Mouse (Mus musculus) liver, embryonic 14.5 days (tissue): Measurements from ENCODE around the gene Naa38.

Source experiments
- CTCF ChIP-seq: IDR thresholded peaks from 2 replicates; pipeline ENCODE4 v1.5.1; 2016; ENCODE audit warnings: antibody characterized with exemption, low read depth, control low read depth
- EP300 ChIP-seq: IDR thresholded peaks from 2 replicates; pipeline ENCODE4 v1.6.1; 2016; ENCODE audit warnings: antibody characterized with exemption, low read depth

- TF ChIP-seq EP300 = no peak
- no peak for TF ChIP-seq CTCF
Observed at GRCm38 (mm10) chr11:69419813-69420553, 24.7 kb downstream of the Naa38 start.
